Mouse (Mus musculus) heart, embryonic 15.5 days (tissue): ENCODE measurements around the gene Phb2. TPM values are rescaled to one million over a fixed set of nuclear protein-coding genes. Genes with fewer than 3 reads are reported as not detected.

Experiments used
- ATAC-seq: fragments of 200-750 bp; cut with Nextera tagmentation; replicated peaks from 2 replicates; pipeline ENCODE4 v1.8.0; 2017; ENCODE audit warnings: low read depth, moderate TSS enrichment; ENCODE audit not compliant: insufficient number of reproducible peaks, insufficient read depth, low FRiP score
- H3K27ac ChIP-seq: fragments of 300-500 bp; sonication (generic); 2 replicates; pipeline ENCODE4 v1.5.1; 2015; ENCODE audit warnings: mild to moderate bottlenecking, inconsistent platforms
- H3K27me3 ChIP-seq: fragments of 300-500 bp; sonication (generic); 2 replicates; pipeline ENCODE4 v1.6.1; 2015; ENCODE audit warnings: inconsistent platforms
- H3K36me3 ChIP-seq: fragments of 300-500 bp; sonication (generic); 2 replicates; pipeline ENCODE4 v1.6.1; 2015; ENCODE audit warnings: mild to moderate bottlenecking, inconsistent platforms
- H3K4me1 ChIP-seq: fragments of 300-500 bp; sonication (generic); replicated peaks from 2 replicates; pipeline ENCODE4 v1.6.1; 2015; ENCODE audit warnings: inconsistent platforms
- H3K4me2 ChIP-seq: fragments of 300-500 bp; sonication (generic); 2 replicates; pipeline ENCODE4 v1.6.1; 2015; ENCODE audit warnings: inconsistent platforms, mild to moderate bottlenecking, moderate library complexity
- H3K4me3 ChIP-seq: fragments of 300-500 bp; sonication (generic); 2 replicates; pipeline ENCODE4 v1.5.1; 2015; ENCODE audit warnings: mild to moderate bottlenecking, inconsistent platforms
- H3K9ac ChIP-seq: fragments of 300-500 bp; sonication (generic); 2 replicates; pipeline ENCODE4 v1.6.1; 2015; ENCODE audit warnings: mild to moderate bottlenecking, inconsistent platforms
- H3K9me3 ChIP-seq: fragments of 300-500 bp; sonication (generic); replicated peaks from 2 replicates; pipeline ENCODE4 v1.6.1; 2016; ENCODE audit warnings: inconsistent platforms
- WGBS: fragments of 180-500 bp; shearing (Covaris S2); methylation state at CpG from one replicate; pipeline ENCODE4 v1.1.7; 2015; ENCODE audit warnings: mixed read lengths; 5-methylcytosine and 5-hydroxymethylcytosine counted together
- polyA plus RNA-seq: library from polyadenylated mRNA; unstranded; fragments of >200 nt; fragmentation: Nextera tagmentation; extraction: Ambion mirVana; gene quantifications from 2 replicates; pipeline ENCODE4 v1.2.1, GENCODE M21; 2015

The Phb2 gene
- polyA plus RNA-seq, 1 experiment from 2014 or later, result 307 TPM

GRCm38 (mm10) chr6:124694166-124694955 is 17.8 kb upstream of the Phb2 start:
- Histone ChIP-seq H3K4me1 (peaks cover 18% of the 10 kb centered on the region), H3K4me2 (no peak overlapping the region), H3K36me3 (no peaks in the 10 kb centered on the region), H3K9ac (no peak overlapping the region), H3K9me3 (no peaks in the 10 kb centered on the region), H3K4me3 (no peak overlapping the region), H3K27ac (peak overlapping the region; percentile 73), H3K27me3 (no peaks in the 10 kb centered on the region)
- ATAC-seq, result peak; percentile 73
- 66% methylated on average over 15 of the region's 15 CpGs for WGBS

GRCm38 (mm10) chr6:124696441-124697150 is 15.5 kb upstream of the Phb2 start:
- Histone ChIP-seq H3K4me3 (no peak overlapping the region), H3K4me1 (peaks cover 32% of the 10 kb centered on the region), H3K27me3 (no peaks in the 10 kb centered on the region), H3K36me3 (peaks cover under 1% of the 10 kb centered on the region; the same call in 1 of the 2 replicates), H3K9ac (no peak overlapping the region), H3K9me3 (no peaks in the 10 kb centered on the region), H3K27ac (no peak overlapping the region), H3K4me2 (no peak overlapping the region)
- ATAC-seq, result no peak
- WGBS, result 81% methylated on average over 7 of the region's 7 CpGs

GRCm38 (mm10) chr6:124698751-124699150 is 13.4 kb upstream of the Phb2 start:
- no peak overlapping the region for H3K27ac ChIP-seq
- H3K4me3 ChIP-seq, result no peak overlapping the region
- H3K27me3 ChIP-seq, result no peaks in the 10 kb centered on the region
- H3K9ac ChIP-seq, result no peak overlapping the region
- ATAC-seq, result no peak
- WGBS, result 82% methylated on average over 6 of the region's 6 CpGs
- peaks cover 25% of the 10 kb centered on the region for H3K4me1 ChIP-seq
- peaks cover 22% of the 10 kb centered on the region for H3K36me3 ChIP-seq
- H3K4me2 ChIP-seq, result no peak overlapping the region
- H3K9me3 ChIP-seq, result no peaks in the 10 kb centered on the region

GRCm38 (mm10) chr6:124699366-124699765 is 12.8 kb upstream of the Phb2 start:
- Histone ChIP-seq H3K36me3 (peaks cover 29% of the 10 kb centered on the region), H3K27ac (no peak overlapping the region)

DNA sequence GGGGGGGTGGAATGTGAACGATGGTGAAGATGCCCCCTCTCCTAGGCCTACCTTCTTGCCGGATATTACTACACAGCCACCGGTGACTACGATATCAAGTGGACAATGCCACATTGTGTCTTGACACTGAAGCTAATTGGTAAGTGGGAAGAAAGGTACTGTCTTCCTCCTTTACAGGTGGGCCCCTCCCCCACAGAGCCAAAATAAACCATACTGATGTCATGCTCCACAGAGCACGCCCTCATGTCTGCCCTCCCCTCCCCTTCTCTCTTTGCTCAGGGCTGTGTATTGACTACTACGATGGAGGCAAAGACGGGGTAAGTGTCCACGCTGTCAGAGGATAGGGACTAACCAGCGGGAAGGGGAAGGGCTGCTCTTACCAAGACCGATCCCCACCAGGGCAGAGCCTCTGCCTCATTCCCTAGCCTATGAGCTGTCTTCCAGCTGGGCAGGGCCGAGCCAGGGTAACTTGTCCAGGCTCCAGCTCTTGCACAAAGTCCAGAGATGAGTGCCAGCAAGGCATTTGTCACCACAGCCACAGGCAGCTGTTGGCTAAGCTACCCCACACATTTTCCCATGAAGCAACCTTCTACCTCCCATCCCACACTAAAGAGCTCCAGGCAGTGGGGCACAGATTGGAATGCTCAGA is 12.1 kb upstream of the Phb2 start:
- Histone ChIP-seq H3K9me3 (no peaks in the 10 kb centered on the region), H3K4me1 (peaks cover 14% of the 10 kb centered on the region), H3K36me3 (peaks cover 36% of the 10 kb centered on the region), H3K27me3 (no peaks in the 10 kb centered on the region), H3K27ac (peak overlapping the region; percentile 48), H3K4me3 (no peak overlapping the region), H3K9ac (no peak overlapping the region), H3K4me2 (no peak overlapping the region)
- peak; percentile 37 for ATAC-seq
- 75% methylated on average over 11 of the region's 11 CpGs for WGBS

More at GRCm38 (mm10) chr6:124699366-124699765, 12.8 kb upstream of the Phb2 start:
- H3K4me2 ChIP-seq, result no peak overlapping the region
- H3K9me3 ChIP-seq, result no peaks in the 10 kb centered on the region
- ATAC-seq, result no peak
- H3K9ac ChIP-seq, result no peak overlapping the region
- no peak overlapping the region for H3K4me3 ChIP-seq
- H3K27me3 ChIP-seq, result no peaks in the 10 kb centered on the region
- H3K4me1 ChIP-seq, result peaks cover 19% of the 10 kb centered on the region
- WGBS, result 88% methylated on average over 4 of the region's 4 CpGs

- H3K4me2 ChIP-seq, result no peak overlapping the region
- no peak; the same call in 1 of the 2 replicates for ATAC-seq
- H3K27me3 ChIP-seq, result no peaks in the 10 kb centered on the region
- H3K36me3 ChIP-seq, result peaks cover 43% of the 10 kb centered on the region
- H3K9ac ChIP-seq, result no peak overlapping the region
- WGBS, result 71% methylated on average over 8 of the region's 8 CpGs
- H3K4me1 ChIP-seq, result peaks cover 14% of the 10 kb centered on the region
- no peak overlapping the region for H3K4me3 ChIP-seq
- no peaks in the 10 kb centered on the region for H3K9me3 ChIP-seq
- no peak overlapping the region for H3K27ac ChIP-seq
Observed at GRCm38 (mm10) chr6:124701338-124701737, 10.8 kb upstream of the Phb2 start.

DNA sequence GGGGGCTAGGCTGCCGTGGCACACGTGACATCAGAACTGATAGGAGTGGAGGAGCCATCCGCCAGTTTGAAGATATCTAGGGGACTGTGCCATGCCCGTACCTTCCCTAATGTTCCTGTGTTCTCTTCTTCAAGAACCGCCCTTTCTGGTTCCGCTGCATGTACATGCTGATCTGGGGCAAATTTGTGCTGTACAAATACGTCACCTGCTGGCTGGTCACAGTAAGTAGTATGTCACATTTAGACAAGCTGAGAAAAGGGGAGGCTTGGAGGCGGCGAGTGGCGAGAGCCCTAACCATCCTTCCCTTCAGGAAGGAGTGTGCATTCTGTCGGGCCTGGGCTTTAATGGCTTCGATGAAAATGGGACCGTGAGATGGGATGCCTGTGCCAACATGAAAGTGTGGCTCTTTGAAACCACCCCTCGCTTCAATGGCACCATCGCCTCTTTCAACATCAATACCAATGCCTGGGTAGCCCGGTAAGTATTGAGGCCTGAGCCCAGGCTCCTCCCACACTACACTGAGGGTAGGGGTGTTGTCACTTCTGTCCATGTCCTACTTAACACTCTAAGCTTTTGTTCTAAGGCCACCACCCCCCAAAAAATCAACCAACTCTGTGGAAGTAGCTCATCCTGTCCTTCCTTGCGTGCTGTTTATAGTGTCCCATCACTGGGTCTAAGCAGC is 9.9 kb upstream of the Phb2 start:
- H3K4me2 ChIP-seq, result no peak overlapping the region
- 92% methylated on average over 17 of the region's 17 CpGs for WGBS
- H3K27me3 ChIP-seq, result no peaks in the 10 kb centered on the region
- peaks cover 43% of the 10 kb centered on the region for H3K36me3 ChIP-seq
- no peak overlapping the region for H3K27ac ChIP-seq
- H3K4me1 ChIP-seq, result peaks cover 14% of the 10 kb centered on the region
- H3K4me3 ChIP-seq, result no peak overlapping the region
- no peak for ATAC-seq
- no peak overlapping the region for H3K9ac ChIP-seq
- H3K9me3 ChIP-seq, result no peaks in the 10 kb centered on the region

- 43% methylated on average over 3 of the region's 3 CpGs for WGBS
- no peak overlapping the region for H3K9ac ChIP-seq
- peak; percentile 48; the same call in 1 of the 2 replicates for ATAC-seq
- no peaks in the 10 kb centered on the region for H3K27me3 ChIP-seq
- no peak overlapping the region for H3K4me2 ChIP-seq
- no peak overlapping the region for H3K4me3 ChIP-seq
- no peak overlapping the region for H3K27ac ChIP-seq
- no peaks in the 10 kb centered on the region for H3K9me3 ChIP-seq
- H3K4me1 ChIP-seq, result peaks cover 14% of the 10 kb centered on the region
- peaks cover 43% of the 10 kb centered on the region for H3K36me3 ChIP-seq
Observed at GRCm38 (mm10) chr6:124702784-124703103, 9.4 kb upstream of the Phb2 start.

DNA sequence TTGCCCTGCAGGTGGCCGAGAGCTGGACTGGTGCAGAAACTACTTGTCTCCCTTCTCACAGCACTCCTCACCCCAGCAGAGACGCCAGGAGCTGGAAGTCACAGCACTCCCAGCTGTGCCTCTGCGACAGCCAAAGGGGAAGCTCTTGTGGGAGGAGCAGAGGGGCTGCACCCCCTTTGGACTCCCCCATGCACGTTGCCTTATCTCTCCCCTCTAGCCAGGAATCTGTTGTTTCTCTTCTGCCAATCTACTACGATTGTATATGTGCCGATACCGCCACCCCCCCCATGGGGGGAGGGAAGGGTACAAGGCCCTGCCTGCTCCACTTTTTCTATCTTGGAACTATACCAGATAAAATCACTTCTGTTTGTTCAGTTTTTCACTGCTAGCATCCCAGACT is 8.3 kb upstream of the Phb2 start:
- Histone ChIP-seq H3K9ac (no peak overlapping the region), H3K9me3 (no peaks in the 10 kb centered on the region), H3K27ac (no peak overlapping the region), H3K4me1 (peaks cover 14% of the 10 kb centered on the region), H3K4me2 (no peak overlapping the region), H3K36me3 (peaks cover 50% of the 10 kb centered on the region), H3K27me3 (no peaks in the 10 kb centered on the region), H3K4me3 (no peak overlapping the region)
- no peak for ATAC-seq
- 59% methylated on average over 7 of the region's 7 CpGs for WGBS

DNA sequence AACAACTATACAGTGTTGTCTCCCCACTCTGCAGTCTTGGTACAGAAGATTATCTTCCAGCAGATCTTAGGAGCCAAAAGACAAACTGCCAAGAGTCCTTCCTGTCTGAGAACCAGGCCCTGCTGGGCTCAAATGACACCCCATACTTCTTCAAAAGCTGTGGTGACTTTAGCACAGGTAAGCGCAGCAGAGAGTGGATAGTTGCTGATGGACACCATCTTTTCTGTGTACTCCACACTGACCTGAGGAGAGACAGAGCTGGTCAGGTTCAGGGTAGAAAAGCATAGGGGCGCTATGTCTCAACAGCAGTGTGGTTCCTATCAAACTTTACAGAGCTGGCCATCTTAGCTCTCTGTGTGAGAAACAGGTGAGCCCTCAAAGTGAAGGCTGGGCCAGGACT is 7.7 kb upstream of the Phb2 start:
- Histone ChIP-seq H3K4me2 (no peak overlapping the region), H3K4me1 (peaks cover 15% of the 10 kb centered on the region), H3K9me3 (no peaks in the 10 kb centered on the region), H3K36me3 (peaks cover 50% of the 10 kb centered on the region), H3K9ac (no peak overlapping the region), H3K27ac (no peak overlapping the region), H3K27me3 (no peaks in the 10 kb centered on the region), H3K4me3 (no peak overlapping the region)
- WGBS, result 91% methylated on average over 2 of the region's 2 CpGs
- no peak for ATAC-seq

- H3K4me1 ChIP-seq, result peaks cover 14% of the 10 kb centered on the region
- H3K27ac ChIP-seq, result no peak overlapping the region
- peaks cover 50% of the 10 kb centered on the region for H3K36me3 ChIP-seq
- no peak overlapping the region for H3K4me3 ChIP-seq
- no peak overlapping the region for H3K9ac ChIP-seq
- H3K27me3 ChIP-seq, result no peaks in the 10 kb centered on the region
- WGBS, result 65% methylated on average over 5 of the region's 5 CpGs
- no peak for ATAC-seq
- H3K4me2 ChIP-seq, result no peak overlapping the region
- H3K9me3 ChIP-seq, result no peaks in the 10 kb centered on the region
Observed at GRCm38 (mm10) chr6:124706061-124706627, 6.0 kb upstream of the Phb2 start.
